Mouse (Mus musculus): ENCODE results near the gene Olfr981. TPM values are rescaled to one million over a fixed set of nuclear protein-coding genes. Genes with fewer than 3 reads are reported as not detected.

Gene Olfr981
- not detected for total RNA-seq (2023)

DNA sequence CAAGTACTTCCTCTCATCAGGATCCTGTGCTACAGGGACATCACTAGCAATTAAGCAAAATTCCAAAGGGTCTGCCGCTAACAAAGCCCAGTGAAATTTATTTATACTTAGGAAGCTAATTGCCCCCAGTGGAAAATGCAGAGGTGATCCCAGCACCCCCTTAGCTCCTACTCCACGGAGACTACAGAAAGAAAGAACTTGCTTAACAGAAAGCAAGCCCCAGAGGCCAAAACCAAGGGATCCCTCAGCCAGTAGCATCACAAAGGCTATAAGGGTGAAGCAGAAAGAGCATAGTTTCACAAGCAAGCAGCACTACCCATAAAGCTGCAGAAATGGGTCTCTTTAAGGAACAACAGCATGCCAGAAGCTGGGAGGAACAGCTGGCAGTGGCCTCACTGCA, at the start of gene Olfr981:
Gene Olfr981 (plus strand): TSS at position 301 of the 400 bp plus-strand sequence.

GRCm38 (mm10) chr9:39991813-39992212, 29.5 kb upstream of the Olfr981 start, which contains the start of gene Olfr978:
TSS of gene Olfr978 (plus strand) at chr9:39992113.

GRCm38 (mm10) chr9:40003365-40003764, 17.9 kb upstream of the Olfr981 start, which contains the start of gene Olfr979:
TSS of gene Olfr979 (minus strand) at chr9:40003465.

GRCm38 (mm10) chr9:40009482-40009881, 11.8 kb upstream of the Olfr981 start, which contains the start of gene Olfr980:
TSS of gene Olfr980 (minus strand) at chr9:40009582.

GRCm38 (mm10) chr9:40073529-40073928, 52.3 kb downstream of the Olfr981 start, which contains the start of gene Olfr982:
TSS of gene Olfr982 (plus strand) at chr9:40073829.

Other genes with a start within 250 kb of the Olfr981 start
- not detected for gene Olfr968, start 238.2 kb upstream of the Olfr981 start, total RNA-seq (2023)
- not detected for gene Olfr969, start 230.5 kb upstream of the Olfr981 start, total RNA-seq (2023)
- gene Olfr970, start 212.6 kb upstream of the Olfr981 start, total RNA-seq (2023): not detected
- gene Olfr971, start 184.6 kb upstream of the Olfr981 start, total RNA-seq (2023): not detected
- gene Olfr972, start 155.0 kb upstream of the Olfr981 start, total RNA-seq (2023): not detected
- not detected for gene Olfr229, start 114.1 kb upstream of the Olfr981 start, total RNA-seq (2023)
- gene Olfr974, start 84.0 kb upstream of the Olfr981 start, total RNA-seq (2023): not detected
- gene Olfr975, start 69.4 kb upstream of the Olfr981 start, total RNA-seq (2023): not detected
- gene Olfr976, start 60.3 kb upstream of the Olfr981 start, total RNA-seq (2023): not detected
- not detected for gene Olfr978, start 29.4 kb upstream of the Olfr981 start, total RNA-seq (2023)
- not detected for gene Olfr979, start 18.0 kb upstream of the Olfr981 start, total RNA-seq (2023)
- gene Olfr980, start 11.9 kb upstream of the Olfr981 start, total RNA-seq (2023): not detected
- not detected for gene Olfr982, start 52.4 kb downstream of the Olfr981 start, total RNA-seq (2023)
- not detected for gene Olfr983, start 72.1 kb downstream of the Olfr981 start, total RNA-seq (2023)
- not detected for gene Olfr984, start 92.7 kb downstream of the Olfr981 start, total RNA-seq (2023)
- gene Olfr985, start 108.7 kb downstream of the Olfr981 start, total RNA-seq (2023): not detected
- gene Tmem225, start 126.7 kb downstream of the Olfr981 start, total RNA-seq (2023): not detected
- not detected for gene Olfr986, start 159.5 kb downstream of the Olfr981 start, total RNA-seq (2023)
- 3.1 TPM for gene Zfp202, start 170.9 kb downstream of the Olfr981 start, total RNA-seq (2023)
- not detected for gene Scn3b, start 247.8 kb downstream of the Olfr981 start, total RNA-seq (2023)

Measured in CD8-positive naive resting alpha-beta T cell, adult 57 days (primary cell).